Mouse (Mus musculus) neural tube, embryonic 12.5 days (tissue): ENCODE measurements around the gene Prkn. TPM values are rescaled to one million over a fixed set of nuclear protein-coding genes. Genes with fewer than 3 reads are reported as not detected.

Source experiments
- ATAC-seq: fragments of 200-750 bp; cut with Nextera tagmentation; 2 replicates; pipeline ENCODE4 v1.8.0; 2017; ENCODE audit warnings: low read depth, mild to moderate bottlenecking, moderate TSS enrichment, moderate library complexity; ENCODE audit not compliant: low FRiP score
- H3K27ac ChIP-seq: fragments of 300-500 bp; sonication (generic); 2 replicates; pipeline ENCODE4 v1.5.1; 2016
- H3K27me3 ChIP-seq: fragments of 300-500 bp; sonication (generic); replicated peaks from 2 replicates; pipeline ENCODE4 v1.6.1; 2016; ENCODE audit warnings: mild to moderate bottlenecking
- H3K36me3 ChIP-seq: fragments of 300-500 bp; sonication (generic); 2 replicates; pipeline ENCODE4 v1.6.1; 2016; ENCODE audit warnings: mild to moderate bottlenecking
- H3K4me1 ChIP-seq: fragments of 300-500 bp; sonication (generic); 2 replicates; pipeline ENCODE4 v1.6.1; 2016
- H3K4me2 ChIP-seq: fragments of 300-500 bp; sonication (generic); replicated peaks from 2 replicates; pipeline ENCODE4 v1.6.1; 2016; ENCODE audit warnings: mild to moderate bottlenecking
- H3K4me3 ChIP-seq: fragments of 300-500 bp; sonication (generic); 2 replicates; pipeline ENCODE4 v1.5.1; 2016
- H3K9ac ChIP-seq: fragments of 300-500 bp; sonication (generic); 2 replicates; pipeline ENCODE4 v1.6.1; 2016; ENCODE audit warnings: mild to moderate bottlenecking
- H3K9me3 ChIP-seq: fragments of 300-500 bp; sonication (generic); 2 replicates; pipeline ENCODE4 v1.6.1; 2016; ENCODE audit warnings: mild to moderate bottlenecking
- WGBS: fragments of 180-500 bp; shearing (Covaris S2); methylation state at CpG from one replicate; pipeline ENCODE4 v1.1.7; 2016; 5-methylcytosine and 5-hydroxymethylcytosine counted together
- polyA plus RNA-seq: library from polyadenylated mRNA; unstranded; fragments of >200 nt; fragmentation: Nextera tagmentation; extraction: Ambion mirVana; gene quantifications from 2 replicates; pipeline ENCODE4 v1.2.1, GENCODE M21; 2016

Prkn gene
- polyA plus RNA-seq, 1 experiment from 2014 or later, result 2.0 TPM

GRCm38 (mm10) chr17:12102326-12102725 is 1262.1 kb downstream of the Prkn start:
- 0 out of 2 replicates have a peak, but pooled peaks cover 6% of the 10 kb centered on the region for H3K9me3 ChIP-seq
- H3K27ac ChIP-seq, result no peak overlapping the region
- no peaks in the 10 kb centered on the region for H3K4me1 ChIP-seq
- H3K4me3 ChIP-seq, result no peak overlapping the region
- no peak for ATAC-seq
- no peak overlapping the region for H3K9ac ChIP-seq
- H3K36me3 ChIP-seq, result no peaks in the 10 kb centered on the region
- 96% methylated on average over 10 of the region's 10 CpGs for WGBS
- no peak overlapping the region for H3K4me2 ChIP-seq
- H3K27me3 ChIP-seq, result no peaks in the 10 kb centered on the region

- 82% methylated on average over 6 of the region's 6 CpGs for WGBS
- no peak overlapping the region for H3K9ac ChIP-seq
- no peak overlapping the region for H3K4me3 ChIP-seq
- H3K27ac ChIP-seq, result no peak overlapping the region
- no peaks in the 10 kb centered on the region for H3K4me1 ChIP-seq
- ATAC-seq, result no peak
- H3K4me2 ChIP-seq, result no peak overlapping the region
- H3K9me3 ChIP-seq, result 0 out of 2 replicates have a peak, but pooled peaks cover 6% of the 10 kb centered on the region
- H3K36me3 ChIP-seq, result no peaks in the 10 kb centered on the region
- H3K27me3 ChIP-seq, result no peaks in the 10 kb centered on the region
Measured at GRCm38 (mm10) chr17:12103781-12104180, 1263.6 kb downstream of the Prkn start.

- no peak overlapping the region for H3K27ac ChIP-seq
- H3K27me3 ChIP-seq, result no peaks in the 10 kb centered on the region
- H3K9ac ChIP-seq, result no peak overlapping the region
- WGBS, result 89% methylated on average over 7 of the region's 7 CpGs
- H3K4me1 ChIP-seq, result no peaks in the 10 kb centered on the region
- H3K36me3 ChIP-seq, result no peaks in the 10 kb centered on the region
- no peak overlapping the region for H3K4me3 ChIP-seq
- no peak for ATAC-seq
- H3K9me3 ChIP-seq, result 0 out of 2 replicates have a peak, but pooled peaks cover 6% of the 10 kb centered on the region
- H3K4me2 ChIP-seq, result no peak overlapping the region
Measured at GRCm38 (mm10) chr17:12104245-12104644, 1264.1 kb downstream of the Prkn start.

- WGBS, result 90% methylated on average over 6 of the region's 6 CpGs
- Histone ChIP-seq H3K4me2 (no peak overlapping the region), H3K4me1 (no peaks in the 10 kb centered on the region)
Measured at GRCm38 (mm10) chr17:12104690-12105089, 1264.5 kb downstream of the Prkn start.

GRCm38 (mm10) chr17:12106255-12106654 is 1266.1 kb downstream of the Prkn start:
- Histone ChIP-seq H3K36me3 (no peaks in the 10 kb centered on the region), H3K27ac (no peak overlapping the region), H3K4me3 (no peak overlapping the region), H3K4me2 (no peak overlapping the region), H3K27me3 (no peaks in the 10 kb centered on the region), H3K9me3 (no peaks in the 10 kb centered on the region), H3K4me1 (no peaks in the 10 kb centered on the region), H3K9ac (no peak overlapping the region)
- 42% methylated on average over 4 of the region's 4 CpGs for WGBS
- no peak for ATAC-seq

More at GRCm38 (mm10) chr17:12104690-12105089, 1264.5 kb downstream of the Prkn start:
- Histone ChIP-seq H3K9me3 (0 out of 2 replicates have a peak, but pooled peaks cover 6% of the 10 kb centered on the region), H3K9ac (no peak overlapping the region), H3K4me3 (no peak overlapping the region), H3K27me3 (no peaks in the 10 kb centered on the region), H3K27ac (no peak overlapping the region), H3K36me3 (no peaks in the 10 kb centered on the region)
- ATAC-seq, result no peak

Other genes starting within 250 kb of the Prkn start
- gene Pacrg, start 73 bp upstream of the Prkn start, polyA plus RNA-seq, result 7.6 and 8.8 TPM in 2 replicates